Mouse (Mus musculus): Measurements from ENCODE around the gene Sema3e. TPM values are rescaled to one million over a fixed set of nuclear protein-coding genes. Genes with fewer than 3 reads are reported as not detected.

Sema3e gene
- total RNA-seq, 2 experiments from 2014 or later: 0.40 to 0.99 TPM

- no peak for DNase-seq (ENCODE audit: low spot score in 2 of 2)
Observed at GRCm38 (mm10) chr5:14062918-14063481, 37.9 kb downstream of the Sema3e start.

GRCm38 (mm10) chr5:14073152-14073551 lies 48.1 kb downstream of the Sema3e start:
- peak in 1 of 2 experiments; percentile 15 for DNase-seq (ENCODE audit: low spot score in 2 of 2)

GRCm38 (mm10) chr5:14088100-14088499 lies 63.0 kb downstream of the Sema3e start:
- no peak for DNase-seq (ENCODE audit: low spot score in 2 of 2)

- no peak for DNase-seq (ENCODE audit: low spot score in 2 of 2)
Observed at GRCm38 (mm10) chr5:14089875-14090608, 65.0 kb downstream of the Sema3e start.

- DNase-seq (ENCODE audit: low spot score in 2 of 2): no peak
Observed at GRCm38 (mm10) chr5:14090609-14090969, 65.5 kb downstream of the Sema3e start.

GRCm38 (mm10) chr5:14092262-14092776 lies 67.2 kb downstream of the Sema3e start:
- no peak for DNase-seq (ENCODE audit: low spot score in 2 of 2)

GRCm38 (mm10) chr5:14096196-14096595 lies 71.1 kb downstream of the Sema3e start:
- DNase-seq (ENCODE audit: low spot score in 2 of 2): no peak

GRCm38 (mm10) chr5:14098677-14099076 lies 73.6 kb downstream of the Sema3e start:
- no peak for DNase-seq (ENCODE audit: low spot score in 2 of 2)

GRCm38 (mm10) chr5:14107365-14107764 lies 82.3 kb downstream of the Sema3e start:
- DNase-seq (ENCODE audit: low spot score in 2 of 2): no peak

- no peak for DNase-seq (ENCODE audit: low spot score in 2 of 2)
Observed at GRCm38 (mm10) chr5:14109001-14109400, 83.9 kb downstream of the Sema3e start.

- DNase-seq (ENCODE audit: low spot score in 2 of 2): no peak
Observed at GRCm38 (mm10) chr5:14111401-14111800, 86.3 kb downstream of the Sema3e start.

- DNase-seq (ENCODE audit: low spot score in 2 of 2): no peak
Observed at GRCm38 (mm10) chr5:14121902-14122301, 96.8 kb downstream of the Sema3e start.

GRCm38 (mm10) chr5:14126591-14126990 lies 101.5 kb downstream of the Sema3e start:
- no peak for DNase-seq (ENCODE audit: low spot score in 2 of 2)

- no peak for DNase-seq (ENCODE audit: low spot score in 2 of 2)
Observed at GRCm38 (mm10) chr5:14135929-14136328, 110.9 kb downstream of the Sema3e start.

GRCm38 (mm10) chr5:14138725-14139124 lies 113.6 kb downstream of the Sema3e start:
- no peak for DNase-seq (ENCODE audit: low spot score in 2 of 2)

GRCm38 (mm10) chr5:14162579-14162978 lies 137.5 kb downstream of the Sema3e start:
- DNase-seq (ENCODE audit: low spot score in 2 of 2): no peak

- no peak for DNase-seq (ENCODE audit: low spot score in 2 of 2)
Observed at GRCm38 (mm10) chr5:14163280-14163679, 138.2 kb downstream of the Sema3e start.

GRCm38 (mm10) chr5:14167776-14168175 lies 142.7 kb downstream of the Sema3e start:
- no peak for DNase-seq (ENCODE audit: low spot score in 2 of 2)

GRCm38 (mm10) chr5:14173355-14174183 lies 148.5 kb downstream of the Sema3e start:
- no peak for DNase-seq (ENCODE audit: low spot score in 2 of 2)

GRCm38 (mm10) chr5:14180571-14180970 lies 155.5 kb downstream of the Sema3e start:
- DNase-seq (ENCODE audit: low spot score in 2 of 2): no peak

GRCm38 (mm10) chr5:14182156-14182555 lies 157.1 kb downstream of the Sema3e start:
- DNase-seq (ENCODE audit: low spot score in 2 of 2): no peak

Measured in adrenal gland, adult 18-20 months (tissue).